Mouse (Mus musculus): ENCODE results near the gene Rnf43.

Gene Rnf43

GRCm38 (mm10) chr11:87677756-87678155 is 15.2 kb downstream of the Rnf43 start:
- no peak for DNase-seq (ENCODE audit: low spot score)

DNA sequence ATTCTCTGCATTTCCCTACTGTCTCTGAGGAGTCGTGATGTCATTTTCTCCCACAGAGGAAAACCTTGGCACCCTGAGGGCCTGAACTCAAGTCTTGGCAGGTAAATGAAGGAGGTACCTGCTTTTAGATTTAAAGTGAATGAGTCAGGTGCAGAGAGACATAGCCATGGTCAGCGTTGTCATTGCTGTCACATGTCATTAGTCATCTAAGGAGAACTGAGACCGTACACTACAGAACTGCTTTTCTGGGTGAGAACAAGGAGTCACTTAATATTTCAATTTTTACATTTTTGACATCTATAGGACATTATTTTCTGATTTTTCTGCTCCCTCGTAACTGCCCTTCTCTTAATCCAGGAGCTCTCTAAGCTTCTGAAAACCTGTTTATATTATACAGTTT is 16.0 kb downstream of the Rnf43 start:
- no peak for DNase-seq (ENCODE audit: low spot score)

- DNase-seq (ENCODE audit: low spot score) = no peak
Observed at GRCm38 (mm10) chr11:87678976-87679375, 16.5 kb downstream of the Rnf43 start.

DNA sequence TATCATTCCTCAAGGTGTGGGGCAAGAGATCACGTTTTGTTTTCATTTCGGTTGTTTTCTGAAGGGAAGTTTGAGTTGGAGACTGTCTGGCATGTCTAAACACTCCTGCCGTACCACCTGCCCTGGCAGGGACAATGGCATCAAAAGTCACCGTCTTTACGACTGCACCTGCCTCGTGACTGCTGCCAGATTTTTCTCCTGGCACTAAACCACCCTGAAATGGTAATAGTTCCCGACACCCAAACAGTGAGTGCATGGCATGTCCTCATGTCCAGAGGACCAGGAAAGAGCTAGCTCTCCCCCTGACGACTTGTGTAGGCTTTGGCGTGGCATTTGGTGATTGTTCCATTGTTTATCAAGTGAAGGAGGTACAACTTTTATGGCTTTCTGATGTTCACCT is 18.3 kb downstream of the Rnf43 start:
- DNase-seq (ENCODE audit: low spot score) = no peak

GRCm38 (mm10) chr11:87682096-87682495 is 19.6 kb downstream of the Rnf43 start:
- no peak for DNase-seq (ENCODE audit: low spot score)

GRCm38 (mm10) chr11:87682838-87683571 is 20.5 kb downstream of the Rnf43 start:
- no peak for DNase-seq (ENCODE audit: low spot score)

GRCm38 (mm10) chr11:87686407-87686806 is 23.9 kb downstream of the Rnf43 start:
- no peak for DNase-seq (ENCODE audit: low spot score)

GRCm38 (mm10) chr11:87687246-87688225 is 25.0 kb downstream of the Rnf43 start:
- no peak for DNase-seq (ENCODE audit: low spot score)

DNA sequence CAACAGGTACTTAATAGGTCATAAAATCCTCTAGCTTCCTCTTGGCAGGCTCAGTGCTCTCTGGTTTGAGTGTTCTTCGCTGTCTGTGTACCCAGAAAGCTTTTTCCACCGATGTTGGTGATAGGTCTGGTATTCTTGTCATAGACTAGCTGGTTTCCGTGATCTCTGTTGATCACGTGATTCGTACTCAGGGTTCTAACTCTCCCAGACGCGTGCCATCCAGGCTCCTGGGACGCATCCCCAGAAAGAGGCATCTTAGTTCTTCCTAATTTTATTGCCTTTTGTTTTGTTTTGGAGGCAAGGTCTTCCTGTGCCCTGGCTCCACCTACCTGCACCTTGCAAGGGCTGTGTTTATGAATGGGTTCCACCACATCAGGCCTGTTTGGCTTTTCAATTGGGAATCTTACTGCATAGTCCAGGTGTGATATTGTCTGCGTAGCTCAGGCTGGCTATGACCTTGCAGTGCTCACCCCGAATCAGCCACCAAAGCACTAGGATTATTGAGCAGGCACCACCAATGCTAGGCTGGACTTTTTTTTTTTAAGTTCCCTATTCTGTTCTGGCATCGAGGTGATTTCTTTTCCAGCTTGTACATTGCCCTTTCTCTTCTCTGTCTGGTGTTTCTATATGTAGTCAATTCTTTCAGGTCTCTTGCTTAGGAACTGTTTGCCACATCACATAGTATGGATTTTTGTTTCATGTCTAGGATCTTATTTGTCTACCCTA is 26.1 kb downstream of the Rnf43 start:
- no peak for DNase-seq (ENCODE audit: low spot score)

DNA sequence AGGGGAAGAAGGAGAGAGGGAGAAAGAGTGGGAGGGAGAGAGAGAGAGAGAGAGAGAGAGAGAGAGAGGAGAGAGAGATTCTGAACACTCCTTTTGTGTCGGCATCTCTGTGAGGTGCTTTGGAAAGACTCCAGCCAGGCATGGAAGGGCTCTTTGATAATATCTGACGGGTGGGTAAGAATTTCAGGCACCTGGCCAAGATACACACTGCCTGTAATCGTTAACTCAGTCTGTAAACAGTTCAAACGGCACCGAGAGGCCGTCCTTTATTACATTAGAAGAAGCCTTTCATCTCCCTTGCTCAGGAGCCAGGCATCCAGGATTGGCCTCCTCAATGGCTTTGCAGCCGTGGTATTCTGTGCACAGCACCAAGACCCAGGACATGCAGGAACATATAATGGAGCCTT is 26.9 kb downstream of the Rnf43 start:
- no peak for DNase-seq (ENCODE audit: low spot score)

DNA sequence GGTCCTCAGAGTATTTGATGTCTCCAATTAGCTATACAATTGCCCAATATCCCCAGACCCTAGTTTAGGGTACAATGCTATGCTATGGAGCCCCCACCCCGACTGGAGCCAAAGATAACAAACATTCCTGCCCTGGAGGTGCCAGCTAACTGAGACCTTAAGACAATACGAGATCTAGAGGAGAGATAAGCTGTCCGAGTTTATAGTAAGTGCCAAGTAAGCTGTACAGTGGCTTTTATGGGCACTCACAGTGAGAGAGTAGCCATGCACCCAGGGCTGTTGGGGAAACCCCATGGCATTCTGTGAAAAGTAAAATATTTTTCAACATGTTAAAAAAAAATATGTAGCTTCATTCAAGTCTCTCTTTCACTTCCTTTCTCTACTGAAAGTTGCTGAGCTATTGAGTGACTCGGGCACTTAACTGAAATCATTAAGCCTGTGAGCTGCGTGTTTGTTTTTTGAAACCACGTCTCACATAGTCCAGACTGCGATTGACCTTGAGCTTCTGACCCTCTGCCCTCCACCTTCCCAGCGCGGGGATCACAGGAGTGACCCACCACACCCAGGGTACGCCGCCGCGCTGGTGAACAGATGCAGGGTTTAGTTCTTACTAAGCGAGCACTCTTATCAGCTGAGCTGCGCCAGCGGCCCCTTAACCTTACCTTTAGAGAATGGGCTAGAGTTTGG is 27.7 kb downstream of the Rnf43 start:
- no peak for DNase-seq (ENCODE audit: low spot score)

DNA sequence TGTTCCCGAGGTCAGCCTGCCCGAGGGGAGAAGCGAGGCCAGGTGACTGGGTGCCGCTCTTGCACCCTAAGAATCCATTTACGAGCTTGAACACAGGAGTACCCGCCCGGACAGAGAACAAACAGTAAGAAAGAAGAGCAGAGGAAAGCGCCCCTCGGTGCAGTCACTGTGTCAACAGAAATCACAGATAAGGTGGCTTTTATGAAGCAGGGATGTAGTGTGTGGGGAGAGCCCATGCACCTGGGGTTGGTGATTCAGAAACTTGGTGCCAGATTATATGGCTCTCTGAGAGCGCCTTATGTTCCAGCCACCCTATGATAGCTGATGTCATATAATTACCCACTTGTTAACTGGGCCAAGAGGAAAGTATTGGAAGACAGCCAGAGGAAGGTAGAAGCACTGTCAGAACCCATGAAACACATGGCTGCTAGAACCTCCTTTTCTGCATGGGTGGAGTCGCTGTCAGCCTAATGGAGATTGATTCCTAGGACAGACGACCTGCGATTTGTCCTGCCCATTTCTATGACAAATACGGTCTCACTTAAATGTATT is 34.7 kb downstream of the Rnf43 start:
- no peak for DNase-seq (ENCODE audit: low spot score)

DNA sequence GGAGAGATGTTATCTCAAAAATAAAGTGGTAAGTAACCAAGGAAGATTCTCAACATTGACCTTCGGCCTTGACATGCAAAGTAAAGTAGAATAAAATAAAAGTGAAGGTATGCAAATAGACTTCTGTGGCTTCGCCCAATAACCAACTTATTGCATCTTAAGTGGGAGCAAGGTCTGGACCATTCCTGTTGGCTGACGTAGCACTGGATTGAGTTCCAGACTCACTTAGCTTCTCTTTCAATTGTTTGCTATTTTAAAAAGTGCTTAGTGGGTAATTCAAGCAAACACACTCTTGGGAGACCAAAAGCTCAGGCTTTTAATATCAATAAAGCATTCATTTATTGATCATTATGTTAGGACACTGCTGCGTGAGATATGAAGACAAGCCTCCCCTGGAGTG is 35.6 kb downstream of the Rnf43 start:
- no peak for DNase-seq (ENCODE audit: low spot score)

- DNase-seq (ENCODE audit: low spot score) = no peak
Observed at GRCm38 (mm10) chr11:87701108-87701507, 38.6 kb downstream of the Rnf43 start.

DNA sequence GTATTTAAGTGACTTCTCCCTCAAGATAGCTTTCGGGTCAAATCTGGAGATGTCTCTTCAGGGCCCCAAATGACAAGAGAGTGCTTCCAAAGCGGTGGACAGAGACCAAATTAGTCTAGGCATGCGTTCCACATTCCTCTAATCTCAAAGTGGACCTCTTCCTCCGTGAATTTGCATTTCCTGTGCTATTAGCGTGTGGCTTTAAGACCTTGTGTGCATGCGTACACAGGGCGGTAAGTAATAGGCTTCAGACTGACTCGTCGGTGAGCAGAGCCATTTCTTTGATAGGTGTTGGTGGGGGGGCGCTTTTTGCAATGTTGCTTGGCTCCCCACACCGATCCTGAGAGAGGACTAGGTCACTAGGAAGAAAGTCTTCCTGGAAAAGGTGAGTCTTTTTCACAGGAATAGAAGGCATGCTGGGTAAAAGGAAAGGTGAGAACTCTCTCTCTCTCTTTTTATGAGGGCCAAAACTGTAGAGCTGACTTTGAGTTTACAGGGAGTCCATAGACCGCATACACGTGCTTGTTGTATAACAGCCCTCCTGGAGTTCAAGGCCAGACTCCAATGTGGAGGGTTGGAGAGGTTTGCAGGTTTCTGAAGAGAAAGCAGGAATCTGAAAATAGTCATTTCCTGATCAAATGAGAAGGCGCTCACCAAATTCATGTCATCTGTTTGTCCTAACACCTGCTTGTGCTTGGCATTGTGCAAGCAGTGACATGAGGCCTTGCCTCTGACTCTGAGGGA is 39.5 kb downstream of the Rnf43 start:
- no peak for DNase-seq (ENCODE audit: low spot score)

GRCm38 (mm10) chr11:87703654-87704053 is 41.1 kb downstream of the Rnf43 start:
- no peak for DNase-seq (ENCODE audit: low spot score)

GRCm38 (mm10) chr11:87704289-87704688 is 41.8 kb downstream of the Rnf43 start:
- no peak for DNase-seq (ENCODE audit: low spot score)

DNA sequence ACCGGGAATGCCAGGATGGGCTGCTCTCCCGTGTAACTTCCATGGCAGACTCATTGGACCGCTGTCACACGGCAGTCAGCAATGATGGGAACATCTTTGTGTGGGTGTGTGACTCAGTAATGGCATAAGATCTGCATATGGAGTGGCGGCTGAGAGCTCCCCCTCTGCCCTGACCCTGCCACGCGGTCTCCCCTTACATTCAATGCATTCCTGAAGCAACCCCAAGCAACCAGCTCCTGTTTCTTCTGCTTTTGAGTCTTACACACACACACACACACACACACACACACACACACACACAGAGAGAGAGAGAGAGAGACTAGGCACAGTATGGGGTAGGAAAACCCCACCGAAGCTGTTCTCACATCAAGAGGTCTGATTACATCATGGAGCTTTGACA is 45.0 kb downstream of the Rnf43 start:
- no peak for DNase-seq (ENCODE audit: low spot score)

DNA sequence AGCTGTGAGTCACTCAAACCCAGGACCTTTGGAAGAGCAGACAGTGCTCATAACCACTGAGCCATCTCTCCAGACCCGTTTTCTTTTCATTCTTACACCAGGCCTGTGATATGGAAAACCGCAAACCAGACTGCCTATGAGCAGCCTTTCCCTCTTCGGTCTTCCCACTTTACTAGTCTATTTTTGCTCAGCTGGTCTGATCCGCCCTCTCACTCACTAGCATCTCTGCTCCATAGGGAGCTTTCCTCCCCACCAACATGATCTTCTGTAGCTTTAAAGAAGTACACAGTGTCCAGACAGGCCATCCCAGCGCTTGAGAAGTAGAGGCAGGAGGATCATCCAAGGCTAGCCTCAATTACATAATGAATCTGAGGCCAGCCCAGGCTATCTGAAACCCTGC is 46.5 kb downstream of the Rnf43 start:
- DNase-seq (ENCODE audit: low spot score) = no peak

- peak; percentile 69 for DNase-seq (ENCODE audit: low spot score)
Observed at GRCm38 (mm10) chr11:87709513-87710261, 47.2 kb downstream of the Rnf43 start.
